Mouse (Mus musculus): ENCODE results near the gene Gm42688. TPM values are rescaled to one million over a fixed set of nuclear protein-coding genes. Genes with fewer than 3 reads are reported as not detected.
A peak's percentile ranks its signal among the peaks of the same experiment; 100 is the strongest.

Gene Gm42688
- polyA plus RNA-seq, 1 experiment: 4.4 TPM

DNA sequence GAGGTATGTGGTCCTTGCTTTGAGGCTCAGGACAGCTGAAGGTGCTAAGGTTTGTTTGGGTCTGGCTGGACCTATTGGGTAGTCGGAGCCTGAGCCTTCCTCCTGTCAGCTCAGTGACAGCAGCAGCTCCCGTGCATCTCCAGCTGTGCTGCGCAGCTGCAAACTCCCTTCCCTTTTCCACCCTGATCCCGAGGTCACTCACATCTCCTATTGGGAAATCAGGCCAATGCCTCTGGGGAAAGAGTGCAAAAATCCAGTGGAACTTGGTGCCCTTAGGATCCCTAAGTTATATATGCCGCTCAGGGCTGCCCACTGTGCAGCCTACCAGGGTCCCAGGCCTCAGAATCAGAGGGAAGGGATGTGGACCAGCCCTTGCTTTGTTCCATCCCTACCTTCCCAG, 17.9 kb upstream of the Gm42688 start:
- H3K36me3 ChIP-seq (ENCODE audit: control insufficient read depth, insufficient read depth, low read length): no peaks in the 10 kb centered on the region
- H3K27ac ChIP-seq (ENCODE audit: insufficient read depth, low read depth, low read length): no peak overlapping the region
- TF ChIP-seq CTCF (conservative IDR thresholded peaks at IDR 0.05; ENCODE audit: insufficient read depth, insufficient read length, low read depth, low read length) (no peak), POLR2A (IDR thresholded peaks at IDR 0.05; ENCODE audit: low read depth, low read length) (no peak)
- H3K27me3 ChIP-seq (replicated peaks; ENCODE audit: control insufficient read depth, insufficient read depth, low read length): 0 out of 2 replicates have a peak, but pooled peaks cover 1% of the 10 kb centered on the region
- H3K4me3 ChIP-seq (ENCODE audit: insufficient read depth, low read depth, low read length): no peak overlapping the region
- no peaks in the 10 kb centered on the region for H3K4me1 ChIP-seq (ENCODE audit: control insufficient read depth, insufficient read depth, low read length)
- 53% methylated on average over 5 of the region's 5 CpGs for WGBS
- no peak for DNase-seq

DNA sequence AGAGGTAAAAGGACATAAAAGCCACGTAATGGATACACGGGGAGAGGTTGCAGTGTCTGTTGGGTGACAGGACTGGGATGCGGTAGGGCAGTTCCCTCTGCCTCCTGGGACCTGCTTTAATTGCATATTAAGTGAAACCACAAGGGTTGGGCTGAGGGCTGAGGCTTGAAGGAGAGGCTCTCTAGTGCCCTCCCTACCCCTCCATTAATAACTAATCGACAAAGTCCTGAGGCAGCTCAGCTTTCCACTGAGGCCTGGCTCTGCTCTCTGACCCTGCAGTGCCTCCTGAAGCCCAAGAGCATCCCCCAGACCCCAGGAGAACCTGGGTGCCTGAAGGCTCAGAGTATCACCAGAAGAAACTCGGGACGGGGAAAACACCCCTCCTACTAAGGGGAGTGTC, 16.9 kb upstream of the Gm42688 start:
- DNase-seq: peak; percentile 39
- Histone ChIP-seq H3K36me3 (ENCODE audit: control insufficient read depth, insufficient read depth, low read length) (no peaks in the 10 kb centered on the region), H3K27ac (ENCODE audit: insufficient read depth, low read depth, low read length) (no peak overlapping the region), H3K4me3 (ENCODE audit: insufficient read depth, low read depth, low read length) (no peak overlapping the region), H3K4me1 (ENCODE audit: control insufficient read depth, insufficient read depth, low read length) (no peaks in the 10 kb centered on the region), H3K27me3 (replicated peaks; ENCODE audit: control insufficient read depth, insufficient read depth, low read length) (0 out of 2 replicates have a peak, but pooled peaks cover 1% of the 10 kb centered on the region)
- TF ChIP-seq CTCF (conservative IDR thresholded peaks at IDR 0.05; ENCODE audit: insufficient read depth, insufficient read length, low read depth, low read length) (no peak), POLR2A (IDR thresholded peaks at IDR 0.05; ENCODE audit: low read depth, low read length) (no peak)
- WGBS: 30% methylated on average over 6 of the region's 6 CpGs

- WGBS: 14% methylated on average over 42 of the region's 42 CpGs
- Histone ChIP-seq H3K27ac (ENCODE audit: insufficient read depth, low read depth, low read length) (peak within 1 kb of the TSS; percentile 40), H3K4me3 (ENCODE audit: insufficient read depth, low read depth, low read length) (peak within 1 kb of the TSS; percentile 48), H3K4me1 (ENCODE audit: control insufficient read depth, insufficient read depth, low read length) (no peaks in the 10 kb centered on the region), H3K36me3 (ENCODE audit: control insufficient read depth, insufficient read depth, low read length) (no peaks in the 10 kb centered on the region), H3K27me3 (replicated peaks; ENCODE audit: control insufficient read depth, insufficient read depth, low read length) (0 out of 2 replicates have a peak, but pooled peaks cover 1% of the 10 kb centered on the region)
- no peak for DNase-seq
- no peak for TF ChIP-seq POLR2A (IDR thresholded peaks at IDR 0.05; ENCODE audit: low read depth, low read length)
- no peak for TF ChIP-seq CTCF (conservative IDR thresholded peaks at IDR 0.05; ENCODE audit: insufficient read depth, insufficient read length, low read depth, low read length)
These were observed 15.0 kb upstream of the Gm42688 start, which contains the start of gene Lbx2 for GRCm38 (mm10) chr6:83086121-83087035. TSS of gene Lbx2 (plus strand) at chr6:83086367.

- 23% methylated on average over 47 of the region's 47 CpGs for WGBS
- peak; percentile 65 for DNase-seq
- H3K27me3 ChIP-seq (replicated peaks; ENCODE audit: control insufficient read depth, insufficient read depth, low read length): 0 out of 2 replicates have a peak, but pooled peaks cover 1% of the 10 kb centered on the region
These were observed 14.1 kb upstream of the Gm42688 start for GRCm38 (mm10) chr6:83087205-83087925.

GRCm38 (mm10) chr6:83087926-83088260, 13.5 kb upstream of the Gm42688 start:
- Histone ChIP-seq H3K27me3 (replicated peaks; ENCODE audit: control insufficient read depth, insufficient read depth, low read length) (0 out of 2 replicates have a peak, but pooled peaks cover 1% of the 10 kb centered on the region), H3K36me3 (ENCODE audit: control insufficient read depth, insufficient read depth, low read length) (no peaks in the 10 kb centered on the region), H3K4me3 (ENCODE audit: insufficient read depth, low read depth, low read length) (peak overlapping the region; percentile 48), H3K4me1 (ENCODE audit: control insufficient read depth, insufficient read depth, low read length) (0 out of 2 replicates have a peak, but pooled peaks cover 3% of the 10 kb centered on the region), H3K27ac (ENCODE audit: insufficient read depth, low read depth, low read length) (0 out of 2 replicates have a peak overlapping the region, but pooled peaks have one; percentile 40)
- WGBS: 47% methylated on average over 9 of the region's 9 CpGs
- DNase-seq: no peak
- TF ChIP-seq POLR2A (IDR thresholded peaks at IDR 0.05; ENCODE audit: low read depth, low read length) (no peak), CTCF (conservative IDR thresholded peaks at IDR 0.05; ENCODE audit: insufficient read depth, insufficient read length, low read depth, low read length) (no peak)

More at GRCm38 (mm10) chr6:83087205-83087925, 14.1 kb upstream of the Gm42688 start:
- no peaks in the 10 kb centered on the region for H3K36me3 ChIP-seq (ENCODE audit: control insufficient read depth, insufficient read depth, low read length)
- TF ChIP-seq POLR2A (IDR thresholded peaks at IDR 0.05; ENCODE audit: low read depth, low read length) (no peak), CTCF (conservative IDR thresholded peaks at IDR 0.05; ENCODE audit: insufficient read depth, insufficient read length, low read depth, low read length) (no peak)
- no peaks in the 10 kb centered on the region for H3K4me1 ChIP-seq (ENCODE audit: control insufficient read depth, insufficient read depth, low read length)
- peak overlapping the region; percentile 40 for H3K27ac ChIP-seq (ENCODE audit: insufficient read depth, low read depth, low read length)
- H3K4me3 ChIP-seq (ENCODE audit: insufficient read depth, low read depth, low read length): peak overlapping the region; percentile 48

DNA sequence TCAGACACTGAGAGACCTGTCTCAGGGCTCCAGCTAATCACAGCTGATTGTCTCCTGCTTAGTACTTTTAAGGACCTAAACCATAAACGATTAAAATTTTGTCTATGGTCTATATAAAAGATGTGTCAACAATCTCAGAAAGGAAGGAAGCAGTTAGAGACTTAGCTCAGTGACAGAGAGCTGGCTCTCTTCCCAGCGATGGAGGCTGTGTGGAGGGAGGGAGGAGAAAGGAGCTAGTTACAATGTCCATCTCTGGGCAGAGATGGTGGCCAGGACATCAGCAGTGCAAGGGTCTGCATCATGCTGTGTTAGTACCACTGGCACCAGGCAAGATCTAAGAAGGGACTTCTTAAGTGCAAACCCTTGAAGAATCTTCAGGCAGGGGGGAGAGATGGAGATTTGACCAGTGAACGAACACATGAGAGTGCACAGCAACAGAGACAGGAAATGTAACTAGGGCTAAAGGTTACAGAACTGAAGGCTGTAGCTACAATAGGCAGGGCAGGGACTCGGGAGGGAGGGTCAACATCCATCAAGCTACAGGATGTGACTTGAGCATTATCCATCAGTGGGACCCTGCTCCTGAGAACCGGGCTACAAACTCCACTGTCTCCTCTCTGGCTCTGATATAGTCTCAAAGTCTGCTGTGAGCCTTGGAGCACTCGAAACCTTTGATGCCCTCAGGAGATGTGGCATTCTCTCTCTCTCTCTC, 8.8 kb upstream of the Gm42688 start:
- no peaks in the 10 kb centered on the region for H3K27me3 ChIP-seq (replicated peaks; ENCODE audit: control insufficient read depth, insufficient read depth, low read length)
- no peak overlapping the region for H3K4me3 ChIP-seq (ENCODE audit: insufficient read depth, low read depth, low read length)
- TF ChIP-seq CTCF (conservative IDR thresholded peaks at IDR 0.05; ENCODE audit: insufficient read depth, insufficient read length, low read depth, low read length) (no peak), POLR2A (IDR thresholded peaks at IDR 0.05; ENCODE audit: low read depth, low read length) (no peak)
- no peaks in the 10 kb centered on the region for H3K36me3 ChIP-seq (ENCODE audit: control insufficient read depth, insufficient read depth, low read length)
- H3K27ac ChIP-seq (ENCODE audit: insufficient read depth, low read depth, low read length): 0 out of 2 replicates have a peak overlapping the region, but pooled peaks have one; percentile 17
- 0 out of 2 replicates have a peak, but pooled peaks cover 3% of the 10 kb centered on the region for H3K4me1 ChIP-seq (ENCODE audit: control insufficient read depth, insufficient read depth, low read length)
- DNase-seq: peak; percentile 59
- 17% methylated on average over 6 of the region's 6 CpGs for WGBS
